Mouse (Mus musculus) left cerebral cortex, adult 2 months (tissue): ENCODE measurements around the gene Rgl2. TPM values are rescaled to one million over a fixed set of nuclear protein-coding genes. Genes with fewer than 3 reads are reported as not detected.
A peak's percentile ranks its signal among the peaks of the same experiment; 100 is the strongest.

Source experiments
- DNase-seq, 2 experiments: peaks; one replicate each; pipeline ENCODE4 v3.0.0; 2021 to 2022; ENCODE audit warnings: low spot score in 2 of 2, mixed read lengths in 1 of 2; ENCODE audit errors: extremely low spot score in 1 of 2
- H3K27ac ChIP-seq: fragments of 200-600 bp; 2 replicates; pipeline ENCODE4 v1.8.1; 2022
- H3K4me3 ChIP-seq: fragments of 200-600 bp; 2 replicates; pipeline ENCODE4 v1.8.1; 2022
- CTCF ChIP-seq: fragments of 200-600 bp; IDR thresholded peaks from 2 replicates; pipeline ENCODE4 v1.8.1; 2022; ENCODE audit warnings: antibody characterized with exemption, mild to moderate bottlenecking, moderate library complexity
- intact Hi-C: fragments of 180-260 bp; cut with DNase I; formaldehyde crosslinking; loops from one replicate; pipeline ENCODE4 v1.15.1; 2025
- total RNA-seq, 2 experiments: library from RNA; stranded (reverse); gene quantifications; 2 replicates each; pipeline ENCODE4 v1.2.3; 2021

Gene Rgl2
- total RNA-seq, 2 experiments from 2014 or later, result 63.4 to 74.3 TPM

DNA sequence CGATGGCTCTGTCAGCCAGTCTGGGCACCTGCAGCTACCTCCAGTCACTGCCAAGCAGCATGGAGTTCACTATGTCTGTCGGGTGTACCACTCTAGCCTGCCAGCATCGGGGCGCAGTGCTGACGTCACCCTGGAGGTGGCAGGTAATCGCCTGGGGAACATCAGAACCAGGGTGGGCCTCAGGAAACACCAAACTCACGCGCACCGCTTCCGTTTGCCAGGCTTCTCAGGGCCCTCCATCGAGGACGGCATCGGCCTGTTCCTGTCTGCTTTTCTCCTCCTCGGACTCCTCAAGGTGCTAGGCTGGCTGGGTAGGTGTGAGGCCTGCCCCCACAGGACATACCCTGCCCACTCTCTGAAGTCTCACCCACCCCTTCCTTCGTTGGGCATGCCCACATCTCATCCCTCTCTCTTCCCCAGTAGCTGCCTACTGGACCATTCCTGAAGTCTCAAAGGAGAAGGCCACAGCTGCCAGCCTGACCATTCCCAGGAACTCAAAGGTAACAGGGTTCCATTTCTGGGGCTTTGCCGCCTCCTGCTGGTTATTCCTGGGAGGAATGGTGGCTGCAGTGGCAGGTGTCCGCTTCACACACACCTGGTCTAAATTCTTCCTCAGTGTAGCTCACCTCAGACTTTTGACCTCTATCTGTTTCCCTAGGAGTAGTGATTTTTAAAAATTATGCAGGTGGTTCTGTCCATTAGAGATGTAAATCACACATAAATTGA, 3.0 kb upstream of the Rgl2 start:
- TF ChIP-seq CTCF, result peak; percentile 33
- Histone ChIP-seq H3K4me3 (no peak overlapping the region), H3K27ac (no peak overlapping the region)
- no peak for DNase-seq
- intact Hi-C loops, result loop anchor here (10.0 kb wide), 1 partner anchor 1542 kb away; the partner anchor contains the start of gene Wiz

GRCm38 (mm10) chr17:33928251-33928947, 944 bp upstream of the Rgl2 start:
- intact Hi-C loops, result loop anchor here (10.0 kb wide), 1 partner anchor 1544 kb away; the partner anchor contains the start of gene Wiz
- TF ChIP-seq CTCF, result no peak
- Histone ChIP-seq H3K4me3 (peak overlapping the region; percentile 68), H3K27ac (peak overlapping the region; percentile 85)
- DNase-seq, result no peak

- DNase-seq, result peak; percentile 66 to 67
- Histone ChIP-seq H3K27ac (peak overlapping the region; percentile 97), H3K4me3 (peak overlapping the region; percentile 68)
- no peak for TF ChIP-seq CTCF
- intact Hi-C loops, result no loop called here
Observed at GRCm38 (mm10) chr17:33930280-33931158, 1.2 kb downstream of the Rgl2 start.

DNA sequence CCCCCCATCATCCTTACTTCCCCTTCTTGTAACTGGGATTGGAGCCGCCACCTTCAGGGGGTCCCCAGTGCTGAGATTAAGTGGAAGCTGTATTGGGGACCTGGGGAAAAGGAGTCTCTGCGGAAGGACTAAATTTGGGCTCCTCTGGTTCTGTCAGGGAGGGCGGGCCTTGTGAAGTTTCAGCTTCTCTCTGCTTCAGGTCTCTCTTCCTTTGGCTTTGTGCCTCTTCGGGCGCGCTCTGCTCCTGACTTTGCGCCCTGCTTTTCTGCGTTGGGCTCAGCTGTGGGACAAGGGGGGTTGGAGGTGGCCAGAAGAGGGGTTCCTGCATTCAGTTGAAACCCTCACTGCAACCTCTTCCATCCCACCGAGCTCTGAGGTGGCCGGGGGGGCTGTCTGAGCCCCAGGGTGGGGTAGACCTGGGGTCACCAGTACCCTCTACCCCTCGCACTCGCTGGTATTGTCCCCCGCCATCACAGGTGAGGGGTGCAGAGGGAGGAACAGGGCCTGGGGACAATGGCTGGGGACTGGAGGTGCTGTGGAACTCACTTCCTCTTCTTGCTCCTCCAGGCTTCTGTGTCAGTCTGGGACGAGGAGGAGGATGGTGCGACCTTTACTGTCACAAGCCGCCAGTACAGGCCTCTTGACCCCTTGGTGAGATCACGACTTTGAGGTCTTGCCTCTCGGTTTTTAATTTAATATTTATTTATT, 2.0 kb downstream of the Rgl2 start:
- intact Hi-C loops, result no loop called here
- Histone ChIP-seq H3K4me3 (peak overlapping the region; percentile 68), H3K27ac (peak overlapping the region; percentile 97)
- no peak for TF ChIP-seq CTCF
- no peak for DNase-seq

- no peak for DNase-seq
- Histone ChIP-seq H3K27ac (no peak overlapping the region), H3K4me3 (no peak overlapping the region)
- TF ChIP-seq CTCF, result no peak
- intact Hi-C loops, result no loop called here
Observed at GRCm38 (mm10) chr17:33931947-33932346, 2.6 kb downstream of the Rgl2 start.

DNA sequence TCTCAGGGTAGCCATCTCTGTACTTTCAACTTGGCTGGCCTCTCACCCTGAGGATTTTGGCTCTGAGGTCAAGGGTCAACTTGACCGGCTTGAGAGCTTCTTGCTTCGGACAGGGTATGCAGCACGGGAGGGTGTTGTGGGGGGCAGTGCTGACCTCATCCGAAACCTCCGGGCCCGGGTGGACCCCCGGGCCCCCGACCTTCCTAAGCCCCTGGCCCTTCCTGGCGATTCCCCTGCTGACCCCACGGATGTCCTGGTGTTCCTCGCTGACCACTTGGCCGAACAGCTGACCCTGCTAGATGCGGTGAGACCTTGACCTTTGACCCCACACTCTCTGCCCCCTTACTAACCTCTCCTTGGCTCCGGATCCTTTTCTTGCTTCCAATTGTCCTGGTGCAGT, 3.1 kb downstream of the Rgl2 start:
- no peak for DNase-seq
- intact Hi-C loops, result no loop called here

DNA sequence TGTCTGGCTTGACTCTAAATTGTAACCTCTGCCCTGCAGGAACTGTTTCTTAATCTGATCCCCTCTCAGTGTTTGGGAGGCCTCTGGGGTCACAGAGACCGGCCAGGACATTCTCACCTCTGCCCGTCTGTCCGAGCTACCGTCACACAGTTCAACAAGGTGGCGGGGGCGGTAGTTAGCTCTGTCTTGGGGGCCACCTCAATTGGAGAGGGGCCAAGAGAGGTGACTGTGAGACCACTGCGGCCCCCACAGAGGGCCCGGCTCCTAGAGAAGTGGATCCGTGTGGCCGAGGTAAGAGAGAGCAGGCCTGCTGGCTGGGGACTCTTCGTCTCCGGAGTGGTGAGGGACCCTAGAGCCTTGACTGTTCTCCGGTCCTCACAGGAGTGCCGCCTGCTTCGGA, 3.6 kb downstream of the Rgl2 start:
- intact Hi-C loops, result no loop called here
- no peak for TF ChIP-seq CTCF
- H3K4me3 ChIP-seq, result no peak overlapping the region
- DNase-seq, result no peak
- no peak overlapping the region for H3K27ac ChIP-seq

More for the DNA sequence above, 3.1 kb downstream of the Rgl2 start:
- no peak for TF ChIP-seq CTCF
- Histone ChIP-seq H3K27ac (no peak overlapping the region), H3K4me3 (no peak overlapping the region)

GRCm38 (mm10) chr17:33935422-33936055, 6.2 kb downstream of the Rgl2 start:
- Histone ChIP-seq H3K27ac (no peak overlapping the region), H3K4me3 (no peak overlapping the region)
- no peak for DNase-seq
- no peak for TF ChIP-seq CTCF
- intact Hi-C loops, result no loop called here

- TF ChIP-seq CTCF, result no peak
- Histone ChIP-seq H3K4me3 (no peak overlapping the region), H3K27ac (no peak overlapping the region)
- no peak for DNase-seq
- intact Hi-C loops, result no loop called here
Observed at GRCm38 (mm10) chr17:33936993-33937392, 7.7 kb downstream of the Rgl2 start.

GRCm38 (mm10) chr17:33938783-33939182, 9.4 kb downstream of the Rgl2 start:
- intact Hi-C loops, result no loop called here
- no peak overlapping the region for H3K4me3 ChIP-seq
- no peak for TF ChIP-seq CTCF

GRCm38 (mm10) chr17:33940206-33940805, 11.0 kb downstream of the Rgl2 start, which contains the start of the genes Pfdn6 and Wdr46:
TSS of gene Pfdn6 (minus strand) at chr17:33940343.
TSS of gene Wdr46 (plus strand) at chr17:33940660.
- intact Hi-C loops, result loop anchor here (1.0 kb wide), 2 partner anchors 11 to 15 kb away; partner anchors contain the start of genes B3galt4 and Vps52
- H3K4me3 ChIP-seq, result peak within 1 kb of the TSS; percentile 75
- no peak for TF ChIP-seq CTCF
- H3K27ac ChIP-seq, result peak within 1 kb of the TSS; percentile 88
- DNase-seq, result peak; percentile 79 to 82

More at GRCm38 (mm10) chr17:33938783-33939182, 9.4 kb downstream of the Rgl2 start:
- H3K27ac ChIP-seq, result no peak overlapping the region
- DNase-seq, result no peak
